9 mouse cellular contexts compared by ENCODE assay signal in the genomic region with DNA sequence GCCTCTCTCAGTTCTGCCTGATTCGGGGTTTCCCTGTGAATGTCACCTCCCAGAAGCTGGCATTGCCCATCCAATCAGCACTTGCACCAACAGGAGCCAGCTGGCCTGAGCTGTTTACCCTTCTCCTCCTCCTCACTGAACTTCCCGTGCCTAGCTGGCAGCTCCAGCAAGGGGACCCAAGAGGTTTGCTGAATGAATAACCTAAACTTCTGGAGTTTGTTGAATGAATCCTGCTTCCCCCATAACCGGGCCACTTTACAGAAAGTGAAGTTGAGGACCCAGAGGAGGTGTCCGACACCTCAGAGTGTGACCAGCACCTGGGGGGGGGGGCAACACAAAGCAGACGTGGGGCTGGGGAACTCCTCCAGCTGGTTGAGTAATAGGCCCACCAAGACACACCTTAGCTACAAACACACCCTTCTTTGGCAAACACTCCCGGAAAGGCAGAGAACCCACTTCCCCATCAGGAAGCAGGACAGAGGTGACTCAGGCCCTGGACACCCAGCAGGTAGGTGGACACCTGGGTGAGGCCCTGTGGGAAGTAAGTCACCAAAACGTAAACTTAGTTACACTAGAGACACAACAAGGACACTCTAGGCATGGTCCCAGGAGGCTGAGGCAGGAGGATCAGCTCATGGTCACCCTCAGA. TPM values are rescaled to one million over a fixed set of nuclear protein-coding genes. Genes with fewer than 3 reads are reported as not detected.
DNase-seq lines count a peak whose midpoint lies in the region; ATAC-seq lines count a peak whose summit lies in the region.
"Had no signal": no experiment of that assay in that cellular context is flagged by ENCODE, and none has a peak within 500 bp of the region (broad histone marks: within the 10 kb centered on the region; RNA-seq: fewer than 3 reads in every experiment).

No protein-coding gene starts in this region.

- H3K36me3 ChIP-seq in heart, embryonic 16.5 days (ENCODE audit: control insufficient read depth, insufficient read depth) = peaks cover 8% of the 10 kb centered on the region
- peaks cover 29% of the 10 kb centered on the region for H3K36me3 ChIP-seq in hindbrain, embryonic 13.5 days

- peak overlapping the region; percentile 51; the same call in 1 of the 2 replicates for H3K9ac ChIP-seq in heart, embryonic 16.5 days (ENCODE audit: low read length)
- peak overlapping the region; percentile 97 for H3K9ac ChIP-seq in hindbrain, embryonic 13.5 days

- no peak for DNase-seq in heart, postnatal 25 days (ENCODE audit: low spot score)
- DNase-seq in Muller cell, postnatal 12 days (ENCODE audit: inconsistent ontology term) = no peak
- DNase-seq in thymus, postnatal 10 days (ENCODE audit: low spot score in 2 of 2) = no peak
- no peak for DNase-seq in kidney, postnatal 25 days

- peaks cover 26% of the 10 kb centered on the region for H3K27me3 ChIP-seq in heart, embryonic 16.5 days (ENCODE audit: control insufficient read depth, insufficient read depth, low read length)
- peaks cover 29% of the 10 kb centered on the region for H3K27me3 ChIP-seq in hindbrain, embryonic 13.5 days
- H3K27me3 ChIP-seq: Patski had no signal

- no peak overlapping the region for H3K27ac ChIP-seq in heart, embryonic 16.5 days (ENCODE audit: low read length)
- H3K27ac ChIP-seq in brown adipose tissue, adult 24 weeks (replicated peaks; ENCODE audit: low read depth, low read length) = no peak overlapping the region
- no peak overlapping the region for H3K27ac ChIP-seq in hindbrain, embryonic 13.5 days

- WGBS in heart, embryonic 16.5 days = 66% methylated on average over 7 of the region's 7 CpGs
- 77% methylated on average over 7 of the region's 7 CpGs for WGBS in hindbrain, embryonic 13.5 days

- no peak for ATAC-seq in heart, embryonic 16.5 days (replicated peaks; ENCODE audit: extremely low read depth, insufficient read depth, low FRiP score)
- ATAC-seq in hindbrain, embryonic 13.5 days (ENCODE audit: low FRiP score) = no peak
- ATAC-seq in megakaryocyte, adult 5-6 weeks (ENCODE audit: poor library complexity, severe bottlenecking) = peak; percentile 56
- ATAC-seq: Patski had no signal

- no peaks in the 10 kb centered on the region for H3K9me3 ChIP-seq in heart, embryonic 16.5 days (replicated peaks; ENCODE audit: control insufficient read depth, low read length)
- no peaks in the 10 kb centered on the region for H3K9me3 ChIP-seq in hindbrain, embryonic 13.5 days

- H3K4me2 ChIP-seq in heart, embryonic 16.5 days (ENCODE audit: low read depth, low read length) = no peak overlapping the region
- H3K4me2 ChIP-seq in hindbrain, embryonic 13.5 days = peak overlapping the region; percentile 97

- no peak overlapping the region for H3K4me3 ChIP-seq in heart, embryonic 16.5 days (ENCODE audit: low read length)
- H3K4me3 ChIP-seq in brown adipose tissue, adult 24 weeks (ENCODE audit: insufficient read depth, low read depth, low read length) = 0 out of 2 replicates have a peak overlapping the region, but pooled peaks have one; percentile 8
- H3K4me3 ChIP-seq in hindbrain, embryonic 13.5 days = 0 out of 2 replicates have a peak overlapping the region, but pooled peaks have one; percentile 78

- intact Hi-C loops in heart, postnatal 25 days (cut with DNase I) = no loop called here

- peaks cover 40% of the 10 kb centered on the region for H3K4me1 ChIP-seq in heart, embryonic 16.5 days (ENCODE audit: control insufficient read depth, insufficient read depth, low read length)
- peaks cover 13% of the 10 kb centered on the region for H3K4me1 ChIP-seq in brown adipose tissue, adult 24 weeks (ENCODE audit: control insufficient read depth, insufficient read depth, insufficient read length, low read length)
- H3K4me1 ChIP-seq in hindbrain, embryonic 13.5 days (replicated peaks) = peaks cover 49% of the 10 kb centered on the region

RNA-seq across cellular contexts. Expression of a gene that starts 1.7 kb away (rescaled TPM):
- 0.49 and 0.64 TPM in 2 replicates for polyA plus RNA-seq in heart, embryonic 16.5 days (2015; fragmentation: Nextera tagmentation; extraction: Ambion mirVana)
- under 1 TPM; 0.14 to 0.18 TPM for total RNA-seq in heart, postnatal 25 days (2021)
- polyA plus RNA-seq in brown adipose tissue, adult 24 weeks (2012; ENCODE audit: insufficient read depth, insufficient read length, missing spikeins) = 0.38 and 0.63 TPM in 2 replicates
- 2.1 and 2.3 TPM in 2 replicates for polyA plus RNA-seq in hindbrain, embryonic 13.5 days (2015; fragmentation: Nextera tagmentation; extraction: Ambion mirVana)
- 0.18 and 0.29 TPM in 2 replicates for total RNA-seq in megakaryocyte, adult 5-6 weeks (2015)
- total RNA-seq in megakaryocyte, adult 5-6 weeks (2017) = 0.26 and 0.77 TPM in 2 replicates

RNA-seq across cellular contexts. Expression of a gene that starts 4.4 kb away (rescaled TPM):
- 2.4 and 13.2 TPM in 2 replicates for polyA plus RNA-seq in heart, embryonic 16.5 days (2015; fragmentation: Nextera tagmentation; extraction: Ambion mirVana)
- total RNA-seq in heart, postnatal 25 days (2021) = not detected
- not detected in 2 replicates for polyA plus RNA-seq in brown adipose tissue, adult 24 weeks (2012; ENCODE audit: insufficient read depth, insufficient read length, missing spikeins)
- polyA plus RNA-seq in hindbrain, embryonic 13.5 days (2015; fragmentation: Nextera tagmentation; extraction: Ambion mirVana) = 20.6 and 22.0 TPM in 2 replicates
- not detected in 2 replicates for total RNA-seq in megakaryocyte, adult 5-6 weeks (2015)
- not detected in 2 replicates for total RNA-seq in megakaryocyte, adult 5-6 weeks (2017)
- polyA plus RNA-seq: Patski had no signal

RNA-seq across cellular contexts. Expression of a gene that starts 5.9 kb away (rescaled TPM):
- polyA plus RNA-seq in heart, embryonic 16.5 days (2015; fragmentation: Nextera tagmentation; extraction: Ambion mirVana) = 112 and 114 TPM in 2 replicates
- 10 to 100 TPM; 81.1 to 82.9 TPM for total RNA-seq in heart, postnatal 25 days (2021)
- 55.0 and 60.7 TPM in 2 replicates for polyA plus RNA-seq in brown adipose tissue, adult 24 weeks (2012; ENCODE audit: insufficient read depth, insufficient read length, missing spikeins)
- polyA plus RNA-seq in hindbrain, embryonic 13.5 days (2015; fragmentation: Nextera tagmentation; extraction: Ambion mirVana) = 243 and 256 TPM in 2 replicates
- 118 and 121 TPM in 2 replicates for total RNA-seq in megakaryocyte, adult 5-6 weeks (2015)
- 92.1 and 134 TPM in 2 replicates for total RNA-seq in megakaryocyte, adult 5-6 weeks (2017)

RNA-seq across cellular contexts. Expression of a gene that starts 6.3 kb away (rescaled TPM):
- 44.9 and 45.2 TPM in 2 replicates for polyA plus RNA-seq in heart, embryonic 16.5 days (2015; fragmentation: Nextera tagmentation; extraction: Ambion mirVana)
- 10 to 100 TPM; 49.2 to 50.7 TPM for total RNA-seq in heart, postnatal 25 days (2021)
- 11.2 and 12.9 TPM in 2 replicates for polyA plus RNA-seq in brown adipose tissue, adult 24 weeks (2012; ENCODE audit: insufficient read depth, insufficient read length, missing spikeins)
- polyA plus RNA-seq in hindbrain, embryonic 13.5 days (2015; fragmentation: Nextera tagmentation; extraction: Ambion mirVana) = 55.3 and 58.3 TPM in 2 replicates
- total RNA-seq in megakaryocyte, adult 5-6 weeks (2015) = 12.0 and 13.6 TPM in 2 replicates
- total RNA-seq in megakaryocyte, adult 5-6 weeks (2017) = 17.5 and 18.0 TPM in 2 replicates

RNA-seq across cellular contexts. Expression of a gene that starts 11.8 kb away (rescaled TPM):
- polyA plus RNA-seq in heart, embryonic 16.5 days (2015; fragmentation: Nextera tagmentation; extraction: Ambion mirVana) = 1.5 and 2.3 TPM in 2 replicates
- total RNA-seq in heart, postnatal 25 days (2021) = 1 to 10 TPM; 1.9 to 2.0 TPM
- polyA plus RNA-seq in brown adipose tissue, adult 24 weeks (2012; ENCODE audit: insufficient read depth, insufficient read length, missing spikeins) = 1.3 and 2.9 TPM in 2 replicates
- polyA plus RNA-seq in hindbrain, embryonic 13.5 days (2015; fragmentation: Nextera tagmentation; extraction: Ambion mirVana) = 3.5 and 4.0 TPM in 2 replicates
- total RNA-seq in megakaryocyte, adult 5-6 weeks (2015) = 36.7 and 38.7 TPM in 2 replicates
- total RNA-seq in megakaryocyte, adult 5-6 weeks (2017) = 59.2 and 67.8 TPM in 2 replicates
